Mouse (Mus musculus): ENCODE data around the gene Arhgap35.

The Arhgap35 gene

GRCm38 (mm10) chr7:16519310-16519709, 95.5 kb downstream of the Arhgap35 start:
- DNase-seq (ENCODE audit: low spot score), result no peak

DNA sequence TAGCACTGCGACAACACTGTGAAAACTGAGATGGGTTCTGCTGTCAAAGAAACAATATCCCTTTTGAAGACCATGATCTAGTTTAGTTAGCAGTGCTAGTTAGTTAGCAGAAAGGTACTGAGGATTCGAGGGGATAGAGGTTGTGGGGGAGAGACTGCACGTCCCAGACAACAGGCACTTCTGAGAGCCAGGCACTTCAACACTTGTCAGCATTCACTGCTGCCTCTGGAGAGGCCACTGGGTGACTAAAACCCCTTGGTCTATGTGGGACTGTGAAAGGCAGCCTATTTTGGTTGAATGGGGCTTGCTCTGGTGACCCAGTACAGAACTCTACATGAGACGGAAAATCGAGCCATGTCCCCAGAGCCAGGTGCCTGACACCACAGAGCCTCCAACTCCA, 97.6 kb downstream of the Arhgap35 start:
- DNase-seq (ENCODE audit: low spot score), result no peak

DNA sequence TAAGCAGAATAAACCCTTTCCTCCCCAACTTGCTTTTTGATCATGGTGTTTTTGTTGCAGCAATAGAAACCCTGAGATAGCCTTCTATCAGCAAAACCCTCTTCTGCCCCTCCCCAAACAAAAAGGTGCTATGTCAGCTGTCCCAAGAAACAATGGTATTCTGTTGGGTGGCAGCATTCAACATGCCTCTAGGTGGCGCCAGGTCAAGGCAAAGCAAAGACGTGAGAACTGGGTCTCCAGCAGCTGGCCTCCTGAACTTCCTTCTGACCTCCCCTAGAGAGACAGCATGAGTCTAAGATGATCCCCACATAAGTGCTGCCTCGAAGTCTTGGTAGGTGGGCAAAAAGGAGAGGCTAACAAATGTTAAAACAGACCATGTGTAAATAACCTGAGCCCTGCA, 107.5 kb downstream of the Arhgap35 start:
- DNase-seq (ENCODE audit: low spot score), result no peak

DNA sequence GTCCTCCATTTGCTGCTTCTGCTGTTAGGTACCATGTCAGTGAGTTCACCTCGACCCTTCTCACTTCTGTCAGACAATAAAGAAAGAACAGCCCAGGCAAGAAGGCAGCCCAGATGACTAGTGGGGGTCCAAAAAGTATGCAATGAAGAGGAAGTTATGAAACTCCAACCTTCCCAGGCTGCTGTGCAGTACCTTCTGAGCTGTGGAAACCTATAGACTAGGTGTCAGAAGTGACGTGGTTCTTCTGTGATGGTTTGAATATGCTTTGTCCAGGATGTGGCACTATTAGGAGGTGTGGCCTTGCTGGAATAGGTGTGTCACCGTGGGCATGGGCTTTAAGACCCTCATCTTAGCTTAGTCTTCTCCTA, 109.6 kb downstream of the Arhgap35 start:
- no peak for DNase-seq (ENCODE audit: low spot score)

DNA sequence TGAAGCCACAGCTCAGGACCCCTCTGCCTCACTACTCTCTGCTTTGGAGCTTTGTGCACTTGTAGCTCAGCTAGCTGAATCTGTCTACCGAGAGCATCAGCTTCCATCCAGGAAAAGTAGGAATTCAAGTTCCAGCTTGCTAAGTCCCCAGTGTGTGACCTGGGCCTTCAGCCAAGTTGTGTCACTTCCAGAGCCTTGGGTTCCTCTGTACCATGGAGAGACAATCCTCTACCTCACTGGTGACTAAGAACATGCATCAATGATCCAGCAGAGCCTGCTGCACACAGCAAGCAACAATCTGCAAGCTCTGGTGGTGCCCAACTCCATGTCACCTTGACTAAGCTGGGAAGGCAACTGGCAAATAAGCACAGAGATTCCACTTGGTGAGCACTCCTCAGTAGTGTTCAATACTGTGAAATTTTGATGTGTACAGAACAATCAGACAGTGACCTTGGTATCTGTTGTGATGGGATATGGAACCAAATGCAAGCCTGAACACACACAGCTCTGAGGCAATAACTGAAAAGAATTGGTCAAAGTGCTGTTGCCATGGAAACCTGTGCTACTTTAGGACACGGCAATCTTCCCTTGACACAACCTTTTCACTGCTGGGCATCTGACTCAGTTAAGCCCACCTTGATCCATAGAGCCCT, 110.1 kb downstream of the Arhgap35 start:
- DNase-seq (ENCODE audit: low spot score), result no peak

- DNase-seq (ENCODE audit: low spot score), result no peak
Measured at GRCm38 (mm10) chr7:16501571-16501970, 113.2 kb downstream of the Arhgap35 start.

DNA sequence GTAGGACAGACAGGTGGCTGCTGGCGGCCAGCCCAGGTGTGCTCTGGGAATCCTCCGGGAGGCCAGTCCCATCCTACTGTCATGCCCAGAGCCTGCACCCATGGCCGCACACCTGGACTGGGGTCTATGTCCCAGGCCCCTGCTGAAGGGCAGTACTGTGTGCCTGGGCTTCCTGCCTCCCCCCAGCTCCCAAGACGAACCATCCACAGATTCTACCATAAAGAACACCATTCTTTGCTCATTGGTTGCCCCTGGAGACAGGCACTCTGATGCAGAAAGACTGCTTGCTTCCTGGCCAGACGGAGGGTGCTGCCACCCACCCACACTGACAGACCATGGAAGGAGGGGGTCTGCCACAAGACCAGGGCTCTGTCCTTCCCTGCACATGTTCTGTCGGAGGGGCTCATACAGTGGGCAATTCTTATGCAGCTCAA, 115.1 kb downstream of the Arhgap35 start:
- DNase-seq (ENCODE audit: low spot score), result no peak

DNA sequence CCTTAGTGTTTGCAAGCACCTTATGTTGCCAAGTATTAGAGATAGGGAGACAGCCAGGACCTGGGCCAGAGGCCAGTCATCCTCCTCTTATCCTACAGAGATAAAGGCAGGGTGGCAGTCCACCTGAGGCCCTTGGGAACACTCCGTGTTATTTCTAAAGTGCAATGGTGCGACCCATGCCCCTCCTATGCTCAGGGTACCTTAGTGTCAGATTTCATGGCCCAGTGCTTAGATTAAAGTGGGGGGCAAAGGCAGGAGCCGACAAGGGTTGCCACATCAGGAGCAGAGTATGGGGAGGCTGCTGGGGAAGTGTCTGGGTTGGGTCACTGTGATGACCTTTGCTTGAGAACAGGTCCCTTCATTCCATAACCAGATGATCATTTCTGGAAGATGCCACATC, 118.5 kb downstream of the Arhgap35 start:
- no peak for DNase-seq (ENCODE audit: low spot score)

DNA sequence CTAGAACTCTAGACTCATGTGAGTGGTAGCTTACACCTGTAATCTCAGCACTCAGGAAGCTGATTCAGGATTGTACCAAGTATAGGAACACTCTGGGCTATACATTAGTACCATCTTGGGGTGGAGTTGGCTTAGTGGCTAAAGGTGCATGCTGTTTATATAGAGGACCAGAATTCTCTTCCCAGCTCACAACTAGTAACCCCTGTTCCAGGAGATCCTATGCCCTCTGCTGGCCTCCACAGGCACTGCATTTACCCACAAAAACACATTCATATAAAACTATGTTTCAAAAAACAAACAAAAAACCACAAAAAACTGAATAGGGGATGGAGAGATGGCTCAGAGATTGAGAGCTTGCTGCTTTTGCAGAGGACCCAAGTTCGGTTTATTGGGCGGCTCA, 121.4 kb downstream of the Arhgap35 start:
- no peak for DNase-seq (ENCODE audit: low spot score)

GRCm38 (mm10) chr7:16492211-16492610, 122.6 kb downstream of the Arhgap35 start:
- no peak for DNase-seq (ENCODE audit: low spot score)

- no peak for DNase-seq (ENCODE audit: low spot score)
Measured at GRCm38 (mm10) chr7:16491759-16492158, 123.0 kb downstream of the Arhgap35 start.

DNA sequence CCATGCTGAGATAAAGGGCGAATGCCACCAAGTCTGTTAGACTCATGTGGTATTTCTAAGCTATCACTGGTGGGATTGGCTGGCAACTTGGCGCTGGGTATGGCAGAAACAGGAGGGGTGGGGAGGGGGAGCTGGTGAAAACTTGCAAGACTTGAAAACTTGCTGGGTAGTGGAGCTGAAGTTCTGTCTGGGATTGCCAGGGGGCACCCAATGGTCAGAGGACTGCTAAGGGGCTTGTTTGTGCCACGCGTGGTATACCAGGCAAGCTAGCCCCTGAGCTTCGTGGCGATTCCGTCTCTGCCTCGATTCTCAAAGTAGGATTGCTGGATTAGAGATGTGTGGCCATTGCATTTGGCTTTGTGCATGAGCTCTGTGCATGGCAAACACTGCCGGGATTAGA, 124.8 kb downstream of the Arhgap35 start:
- no peak for DNase-seq (ENCODE audit: low spot score)

DNA sequence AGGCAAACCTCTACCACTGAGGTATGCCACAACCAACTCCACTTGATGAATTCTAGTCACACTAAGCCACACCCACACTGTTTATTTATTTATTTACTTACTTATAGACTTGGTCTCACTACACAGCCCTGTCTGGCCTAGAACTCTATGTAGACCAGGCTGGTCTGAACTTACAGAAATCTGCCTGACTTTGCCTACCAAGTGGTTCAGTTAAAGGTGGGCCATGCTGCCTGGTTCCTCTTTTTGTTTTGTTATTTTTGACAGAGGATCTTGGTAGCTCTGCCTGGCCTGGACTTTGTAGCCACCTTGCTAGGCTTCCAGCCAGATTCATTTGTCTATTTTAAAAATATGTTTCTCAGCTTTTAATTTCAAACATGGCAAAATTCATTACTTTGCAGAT, 126.0 kb downstream of the Arhgap35 start:
- no peak for DNase-seq (ENCODE audit: low spot score)

DNA sequence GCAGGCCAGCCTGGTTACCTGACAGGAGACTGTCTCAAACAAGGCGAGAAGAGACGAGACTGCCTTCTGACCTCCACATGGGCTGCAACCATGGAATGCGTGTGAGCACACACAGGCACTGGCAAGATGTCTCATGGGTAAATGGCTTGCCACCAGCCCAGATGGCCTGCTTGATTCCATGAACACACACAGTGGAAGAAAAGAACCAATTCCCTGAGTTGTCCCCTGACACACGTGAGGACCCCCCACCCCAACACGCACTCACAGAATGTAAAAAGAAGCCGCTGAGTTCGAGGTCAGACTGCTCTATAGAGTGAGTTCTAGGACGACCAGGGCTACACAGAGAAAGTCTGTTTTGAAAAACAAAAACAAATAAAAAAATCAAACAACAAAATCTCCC, 137.2 kb downstream of the Arhgap35 start, which contains the start of gene Npas1:
Gene Npas1, minus strand, starts transcription at position 101 of the 400 bp plus-strand sequence.
- no peak for DNase-seq (ENCODE audit: low spot score)

GRCm38 (mm10) chr7:16476600-16476989, 138.2 kb downstream of the Arhgap35 start:
- DNase-seq (ENCODE audit: low spot score), result no peak

GRCm38 (mm10) chr7:16475764-16476599, 138.8 kb downstream of the Arhgap35 start:
- DNase-seq (ENCODE audit: low spot score), result no peak

DNA sequence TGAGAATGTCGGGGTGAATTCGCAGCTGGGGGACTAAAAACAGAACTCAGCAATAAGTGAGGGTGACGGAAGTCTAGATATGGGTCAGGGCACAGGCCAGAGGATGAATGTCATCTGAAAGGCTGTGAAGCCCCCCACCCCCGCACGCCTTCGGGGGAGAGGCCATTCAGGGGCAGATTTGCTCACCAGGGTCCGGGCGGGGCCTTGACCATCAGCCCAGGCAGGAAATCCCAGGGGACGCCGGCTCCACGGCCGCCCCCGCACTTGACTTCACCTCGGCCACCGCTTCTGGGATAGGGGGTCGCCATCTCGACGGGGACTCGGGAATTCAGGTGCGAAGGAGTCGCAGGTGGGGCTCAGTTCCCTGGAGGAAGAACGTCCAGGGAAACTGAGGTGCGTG, 139.5 kb downstream of the Arhgap35 start:
- DNase-seq (ENCODE audit: low spot score), result no peak

DNA sequence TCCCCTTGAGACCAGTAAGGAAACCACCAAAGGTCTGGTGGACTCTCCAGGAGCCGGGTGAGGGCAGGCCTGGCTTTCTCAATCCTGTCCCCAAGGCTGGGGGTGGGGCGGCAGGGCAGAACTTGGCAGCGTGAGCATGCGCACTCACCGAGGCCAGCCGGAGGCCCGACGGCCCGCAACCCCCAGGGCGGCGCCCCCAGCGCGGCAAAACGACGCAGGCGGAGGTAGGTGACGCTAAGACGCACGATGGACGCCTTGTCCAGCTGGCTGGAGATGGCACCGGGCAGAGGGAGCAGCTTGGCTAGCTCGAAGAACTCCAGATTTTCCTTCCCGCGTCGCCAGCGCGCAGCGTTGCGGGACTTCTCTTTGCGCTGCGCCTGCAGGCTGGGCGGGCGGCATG, 140.3 kb downstream of the Arhgap35 start:
- no peak for DNase-seq (ENCODE audit: low spot score)

- no peak for DNase-seq (ENCODE audit: low spot score)
Measured at GRCm38 (mm10) chr7:16473847-16474246, 140.9 kb downstream of the Arhgap35 start.

DNA sequence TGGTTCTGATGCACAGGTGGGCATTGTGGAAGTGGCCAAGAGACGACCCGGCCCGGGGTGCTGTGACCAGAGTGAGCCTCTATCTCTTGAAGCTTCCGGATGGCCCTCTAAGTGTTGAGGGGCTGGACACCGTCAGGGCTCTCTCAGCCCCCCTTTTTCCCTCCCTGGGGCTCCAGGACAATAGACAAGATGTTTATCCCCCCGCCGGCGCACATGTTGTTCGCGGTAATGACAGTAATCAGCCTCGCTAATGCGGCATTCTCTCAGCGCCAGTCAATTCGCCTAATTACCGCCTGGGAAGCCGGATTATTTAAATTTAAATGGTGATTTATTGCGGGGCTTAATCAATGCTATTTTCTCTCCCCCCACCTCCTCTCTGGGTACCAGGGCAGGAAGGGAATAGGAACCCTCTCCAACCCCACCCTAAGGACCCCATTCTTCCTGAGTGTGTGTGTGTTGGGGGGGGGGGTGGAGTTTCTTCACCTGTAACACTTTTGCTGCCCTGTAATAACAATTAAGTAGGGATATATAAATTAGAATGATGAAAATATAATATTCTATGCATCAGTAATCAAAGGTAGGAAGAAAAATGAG, 142.6 kb downstream of the Arhgap35 start:
- no peak for DNase-seq (ENCODE audit: low spot score)

- DNase-seq (ENCODE audit: low spot score), result no peak
Measured at GRCm38 (mm10) chr7:16471549-16471948, 143.2 kb downstream of the Arhgap35 start.

GRCm38 (mm10) chr7:16468115-16468514, 146.7 kb downstream of the Arhgap35 start:
- no peak for DNase-seq (ENCODE audit: low spot score)

DNA sequence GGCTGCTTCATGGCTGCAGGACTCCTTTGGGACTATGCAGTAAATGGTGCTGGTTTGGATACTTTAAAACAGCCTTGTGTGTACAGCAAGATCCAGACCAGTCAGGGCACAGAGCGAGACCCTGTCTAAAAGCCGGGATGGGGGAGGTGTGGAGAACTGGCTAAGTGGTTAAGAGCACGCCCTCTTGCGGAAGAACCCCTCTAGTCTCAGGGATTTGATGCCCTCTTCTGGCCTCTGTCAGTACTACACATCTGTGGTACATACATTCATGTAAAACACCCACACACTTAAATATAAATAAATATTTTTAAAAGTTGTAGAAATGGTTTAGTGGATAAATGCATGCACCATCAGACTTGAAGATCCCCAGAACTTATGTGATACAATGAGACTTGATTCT, 148.2 kb downstream of the Arhgap35 start:
- DNase-seq (ENCODE audit: low spot score), result no peak

All from ovary, adult 18-20 months (tissue).